Mouse (Mus musculus): Measurements from ENCODE around the gene Rps12. TPM values are rescaled to one million over a fixed set of nuclear protein-coding genes. Genes with fewer than 3 reads are reported as not detected.
A peak's percentile ranks its signal among the peaks of the same experiment; 100 is the strongest.
"Not testable (repeated sequence)": the region's sequence is repeated elsewhere in the genome, so short reads cannot be mapped to it uniquely, and the experiment has no call there.

Rps12 gene
- total RNA-seq, 2 experiments from 2014 or later: 219 to 226 TPM

- peak in 1 of 2 experiments; percentile 6 for DNase-seq
- intact Hi-C loops (cut with DNase I): not testable (repeated sequence)
These were observed 440 bp downstream of the Rps12 start for GRCm38 (mm10) chr10:23786631-23787038.

- DNase-seq: no peak
- intact Hi-C loops (cut with DNase I): no loop called here
These were observed 1.0 kb downstream of the Rps12 start for GRCm38 (mm10) chr10:23786040-23786439.

DNA sequence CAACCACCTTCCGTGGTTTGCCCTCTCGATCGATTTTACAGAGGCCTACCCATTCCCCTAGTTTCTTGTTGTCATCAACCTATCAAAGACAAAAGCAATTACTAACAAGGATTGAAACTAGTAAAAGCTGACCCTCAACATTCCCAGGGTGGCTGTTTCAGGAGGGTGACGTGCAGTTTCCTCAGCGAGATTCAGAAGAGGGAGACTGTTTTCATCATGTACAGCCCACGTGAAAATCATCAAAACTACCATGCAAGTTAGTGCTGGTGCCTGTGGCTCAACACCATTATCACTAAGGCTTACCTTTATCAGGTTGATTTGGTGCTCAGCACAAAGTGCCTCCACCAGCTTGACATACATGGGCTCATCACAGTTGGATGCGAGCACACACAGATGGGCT lies 1.5 kb downstream of the Rps12 start:
- intact Hi-C loops (cut with DNase I): not testable (repeated sequence)

GRCm38 (mm10) chr10:23784121-23784520 lies 3.0 kb downstream of the Rps12 start:
- intact Hi-C loops (cut with DNase I): no loop called here
- DNase-seq: no peak

More for the DNA sequence above, 1.5 kb downstream of the Rps12 start:
- DNase-seq: not testable (repeated sequence)

DNA sequence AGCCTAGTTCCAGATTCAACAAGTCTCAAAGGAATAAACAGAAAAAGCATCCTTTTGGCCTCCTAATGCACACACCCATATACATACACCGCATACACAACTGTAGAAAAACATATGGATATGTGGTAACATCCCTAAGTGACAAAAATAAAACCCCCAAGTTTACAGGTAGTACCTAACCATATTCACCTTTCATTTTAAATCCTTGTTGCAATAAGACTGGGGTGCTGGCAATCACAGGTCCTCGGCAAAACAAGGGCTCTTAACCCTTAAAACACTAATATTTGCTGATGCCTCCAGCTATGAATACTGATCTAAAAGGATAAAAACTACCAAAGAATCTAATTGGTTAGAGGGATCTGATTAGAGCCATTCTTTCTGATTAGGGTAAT lies 3.6 kb downstream of the Rps12 start:
- no peak for DNase-seq
- intact Hi-C loops (cut with DNase I): no loop called here

DNA sequence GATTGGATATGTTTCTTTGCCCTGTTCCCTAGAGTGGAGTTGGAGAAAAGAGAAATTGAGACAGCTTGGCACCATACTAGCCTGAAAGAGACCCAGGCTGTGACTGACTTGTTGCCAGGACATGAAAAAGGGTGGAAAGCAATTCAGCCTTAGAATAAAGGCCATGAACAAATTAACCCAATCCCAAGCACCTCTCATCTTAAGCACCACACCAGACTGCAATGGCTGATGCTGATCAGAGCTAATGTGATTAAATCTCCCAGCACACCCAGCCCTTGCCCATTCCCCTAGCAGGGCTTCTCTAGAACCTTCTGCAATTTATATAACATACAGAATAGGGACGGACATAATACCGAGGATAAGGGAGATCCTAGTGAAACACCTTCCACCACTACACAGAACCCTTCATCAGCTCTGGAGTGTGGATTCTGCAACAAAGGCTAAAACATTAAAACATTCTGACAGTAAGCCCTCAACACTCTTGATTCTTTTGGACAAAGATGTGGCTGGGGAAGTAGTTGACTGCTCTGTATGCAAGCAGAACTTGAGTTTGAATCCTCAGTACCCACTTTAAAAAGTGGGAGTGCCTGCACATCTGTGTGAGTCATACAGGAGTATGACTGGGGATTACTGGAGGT lies 4.1 kb downstream of the Rps12 start:
- intact Hi-C loops (cut with DNase I): no loop called here

GRCm38 (mm10) chr10:23781760-23782735 lies 5.0 kb downstream of the Rps12 start:
- DNase-seq: no peak
- intact Hi-C loops (cut with DNase I): no loop called here

More for the DNA sequence above, 4.1 kb downstream of the Rps12 start:
- no peak for DNase-seq

- no peak for DNase-seq
- intact Hi-C loops (cut with DNase I): no loop called here
These were observed 6.4 kb downstream of the Rps12 start for GRCm38 (mm10) chr10:23780539-23781275.

DNA sequence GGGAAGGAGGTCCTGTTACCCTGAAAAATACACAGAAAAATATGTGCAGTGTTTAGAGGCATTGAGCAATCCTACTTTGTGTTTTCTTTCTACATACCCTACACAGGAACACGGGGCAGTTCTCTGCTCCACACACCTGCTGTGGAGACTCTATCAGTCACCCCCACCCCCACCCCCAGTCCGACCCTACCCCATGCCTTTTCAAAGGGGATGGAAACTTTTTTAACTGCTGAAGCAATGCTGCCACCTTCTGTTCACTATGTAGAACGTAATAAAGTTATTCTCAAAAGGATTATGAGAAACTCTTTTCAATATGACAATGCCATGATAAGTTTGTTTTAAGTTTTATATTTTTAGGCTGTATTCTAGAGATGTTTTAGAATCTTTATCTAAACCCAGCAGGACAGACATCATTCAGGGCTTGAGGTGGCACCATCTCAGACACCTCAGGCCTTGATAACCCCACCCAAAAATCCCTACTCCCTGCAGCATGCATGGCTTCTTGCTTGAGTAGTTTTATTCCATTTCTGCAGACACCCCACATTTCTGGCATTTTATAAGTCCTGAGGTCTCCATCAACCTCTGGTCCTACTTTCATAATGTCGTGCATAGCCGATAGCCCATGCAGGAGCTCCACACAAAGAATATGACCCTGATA lies 9.7 kb downstream of the Rps12 start:
- intact Hi-C loops (cut with DNase I): loop anchor here (1.0 to 5.0 kb wide), 2 partner anchors 661 to 690 kb away; no protein-coding TSS in a partner anchor
- no peak for DNase-seq

DNA sequence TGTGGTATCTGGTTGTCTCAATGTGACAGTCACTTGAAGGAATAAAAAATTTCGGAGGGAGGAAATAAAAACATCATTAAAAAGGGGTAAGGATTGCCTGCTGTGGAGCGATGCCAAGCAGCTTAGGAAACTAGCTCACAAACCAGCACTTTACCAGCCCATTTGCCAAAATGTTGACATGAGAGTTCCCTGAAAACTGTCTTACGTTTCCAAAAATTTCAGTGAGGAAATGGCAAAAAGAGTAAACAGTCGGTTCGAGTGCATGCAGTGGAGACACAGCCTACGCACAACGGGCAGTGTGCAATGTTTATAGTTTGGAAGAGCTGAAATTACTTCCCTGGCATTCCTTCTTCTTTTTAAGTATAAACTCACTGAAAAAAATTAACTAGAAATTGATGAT lies 32.9 kb downstream of the Rps12 start:
- intact Hi-C loops (cut with DNase I): no loop called here

More for the DNA sequence above, 32.9 kb downstream of the Rps12 start:
- no peak for DNase-seq

Other genes with a start within 250 kb of the Rps12 start
- gene Slc18b1, start 9.7 kb upstream of the Rps12 start, total RNA-seq (2021): 1 to 10 TPM; 9.2 to 9.4 TPM
- gene Vnn3, start 64.2 kb upstream of the Rps12 start, total RNA-seq (2021): not detected
- gene Vnn1, start 107.4 kb upstream of the Rps12 start, total RNA-seq (2021): 1 to 10 TPM; 1.1 TPM
- gene Taar1, start 133.1 kb upstream of the Rps12 start, total RNA-seq (2021): not detected
- not detected for gene Taar2, start 151.3 kb upstream of the Rps12 start, total RNA-seq (2021)
- gene Taar3, start 162.3 kb upstream of the Rps12 start, total RNA-seq (2021): not detected
- gene Taar4, start 173.2 kb upstream of the Rps12 start, total RNA-seq (2021): not detected
- not detected for gene Taar5, start 183.4 kb upstream of the Rps12 start, total RNA-seq (2021)
- gene Taar6, start 198.4 kb upstream of the Rps12 start, total RNA-seq (2021): not detected
- not detected for gene Taar7a, start 206.2 kb upstream of the Rps12 start, total RNA-seq (2021)
- not detected for gene Taar7b, start 212.7 kb upstream of the Rps12 start, total RNA-seq (2021)
- gene Taar7d, start 239.9 kb upstream of the Rps12 start, total RNA-seq (2021): not detected

All from heart, postnatal 14 days (tissue).